Mouse (Mus musculus): ENCODE data around the gene Asic5. TPM values are rescaled to one million over a fixed set of nuclear protein-coding genes. Genes with fewer than 3 reads are reported as not detected.

Gene Asic5
- polyA plus RNA-seq, 1 experiment from 2014 or later = not detected

GRCm38 (mm10) chr3:82043676-82044075 lies 61.6 kb downstream of the Asic5 start:
- no peaks in the 10 kb centered on the region for H3K27me3 ChIP-seq (ENCODE audit: control insufficient read depth, insufficient read depth, low read length)
- ATAC-seq (ENCODE audit: insufficient number of reproducible peaks, insufficient read depth, low FRiP score, low read depth) = no peak
- H3K36me3 ChIP-seq (ENCODE audit: control insufficient read depth, insufficient read depth, low read length) = peaks cover 60% of the 10 kb centered on the region
- H3K4me1 ChIP-seq (ENCODE audit: control insufficient read depth in 2 of 2, insufficient read depth in 2 of 2, low read length in 2 of 2) = no peaks in the 10 kb centered on the region
- H3K9ac ChIP-seq (ENCODE audit: low read length) = no peak overlapping the region
- no peak overlapping the region for H3K4me2 ChIP-seq (ENCODE audit: low read length)
- H3K27ac ChIP-seq (replicated peaks in 1 of 2; ENCODE audit: control insufficient read depth in 1 of 2, insufficient read depth in 1 of 2, low read depth in 2 of 2, low read length in 2 of 2) = no peak overlapping the region
- WGBS = 88% methylated on average over 6 of the region's 6 CpGs
- no peaks in the 10 kb centered on the region for H3K9me3 ChIP-seq (ENCODE audit: control insufficient read depth, low read length)
- H3K4me3 ChIP-seq (ENCODE audit: control insufficient read depth in 1 of 2, insufficient read depth in 1 of 2, low read depth in 1 of 2, low read length in 2 of 2) = no peak overlapping the region

- no peak for ATAC-seq (ENCODE audit: insufficient number of reproducible peaks, insufficient read depth, low FRiP score, low read depth)
- H3K4me3 ChIP-seq (ENCODE audit: control insufficient read depth in 1 of 2, insufficient read depth in 1 of 2, low read depth in 1 of 2, low read length in 2 of 2) = no peak overlapping the region
- H3K27me3 ChIP-seq (ENCODE audit: control insufficient read depth, insufficient read depth, low read length) = no peaks in the 10 kb centered on the region
- H3K27ac ChIP-seq (replicated peaks in 1 of 2; ENCODE audit: control insufficient read depth in 1 of 2, insufficient read depth in 1 of 2, low read depth in 2 of 2, low read length in 2 of 2) = no peak overlapping the region
- H3K4me1 ChIP-seq (ENCODE audit: control insufficient read depth in 2 of 2, insufficient read depth in 2 of 2, low read length in 2 of 2) = no peaks in the 10 kb centered on the region
- H3K4me2 ChIP-seq (ENCODE audit: low read length) = no peak overlapping the region
- peaks cover 48% of the 10 kb centered on the region for H3K36me3 ChIP-seq (ENCODE audit: control insufficient read depth, insufficient read depth, low read length)
- H3K9me3 ChIP-seq (ENCODE audit: control insufficient read depth, low read length) = no peaks in the 10 kb centered on the region
- no peak overlapping the region for H3K9ac ChIP-seq (ENCODE audit: low read length)
- WGBS = 84% methylated on average over 5 of the region's 5 CpGs
Measured at GRCm38 (mm10) chr3:82044902-82045301, 62.8 kb downstream of the Asic5 start.

- 84% methylated on average over 8 of the region's 8 CpGs for WGBS
Measured at GRCm38 (mm10) chr3:82046087-82046486, 64.0 kb downstream of the Asic5 start.

DNA sequence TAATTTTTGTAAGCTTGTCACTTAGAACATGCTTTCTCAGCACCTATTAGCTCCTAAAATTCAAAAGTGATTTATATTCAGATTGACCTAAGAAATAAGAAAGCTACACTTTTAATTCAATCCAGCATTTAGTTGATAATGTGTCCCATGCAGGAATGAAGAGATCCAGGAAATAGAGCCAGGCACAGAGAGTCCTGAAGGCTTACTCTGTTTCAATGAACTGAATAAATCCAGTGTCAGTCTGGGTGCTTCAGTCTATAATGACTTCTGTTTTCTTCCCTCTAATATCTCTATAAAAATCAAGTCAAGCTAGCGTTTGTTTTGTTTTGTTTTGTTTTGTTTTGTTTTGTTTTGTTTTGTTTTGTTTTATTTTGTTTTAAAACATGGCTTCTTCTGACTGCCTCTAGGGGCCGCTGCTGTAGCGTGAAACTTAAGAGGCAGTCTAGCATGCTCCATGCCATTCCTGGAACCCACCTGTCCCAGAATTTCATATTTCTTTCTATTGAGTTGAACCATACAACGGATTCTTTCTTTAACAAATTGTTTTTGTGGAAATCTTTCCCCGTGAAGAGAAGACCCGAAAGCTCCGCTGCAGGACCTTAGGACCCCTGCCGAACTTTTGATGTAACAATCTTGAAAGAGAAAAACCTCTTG lies 65.1 kb downstream of the Asic5 start:
- 27% methylated on average over 8 of the region's 8 CpGs for WGBS
- Histone ChIP-seq H3K4me2 (ENCODE audit: low read length) (no peak overlapping the region), H3K4me1 (ENCODE audit: control insufficient read depth in 2 of 2, insufficient read depth in 2 of 2, low read length in 2 of 2) (peaks cover 0 to 5% of the 10 kb centered on the region in 2 experiments; a peak in 2 of 4 replicates), H3K4me3 (ENCODE audit: control insufficient read depth in 1 of 2, insufficient read depth in 1 of 2, low read depth in 1 of 2, low read length in 2 of 2) (no peak overlapping the region), H3K27me3 (ENCODE audit: control insufficient read depth, insufficient read depth, low read length) (no peaks in the 10 kb centered on the region), H3K36me3 (ENCODE audit: control insufficient read depth, insufficient read depth, low read length) (peaks cover 41% of the 10 kb centered on the region), H3K27ac (replicated peaks in 1 of 2; ENCODE audit: control insufficient read depth in 1 of 2, insufficient read depth in 1 of 2, low read depth in 2 of 2, low read length in 2 of 2) (no peak overlapping the region), H3K9me3 (ENCODE audit: control insufficient read depth, low read length) (no peaks in the 10 kb centered on the region), H3K9ac (ENCODE audit: low read length) (no peak overlapping the region)
- no peak for ATAC-seq (ENCODE audit: insufficient number of reproducible peaks, insufficient read depth, low FRiP score, low read depth)

More at GRCm38 (mm10) chr3:82046087-82046486, 64.0 kb downstream of the Asic5 start:
- Histone ChIP-seq H3K4me2 (ENCODE audit: low read length) (no peak overlapping the region), H3K36me3 (ENCODE audit: control insufficient read depth, insufficient read depth, low read length) (peaks cover 45% of the 10 kb centered on the region), H3K4me1 (ENCODE audit: control insufficient read depth in 2 of 2, insufficient read depth in 2 of 2, low read length in 2 of 2) (no peaks in the 10 kb centered on the region), H3K27ac (replicated peaks in 1 of 2; ENCODE audit: control insufficient read depth in 1 of 2, insufficient read depth in 1 of 2, low read depth in 2 of 2, low read length in 2 of 2) (no peak overlapping the region), H3K9ac (ENCODE audit: low read length) (no peak overlapping the region), H3K27me3 (ENCODE audit: control insufficient read depth, insufficient read depth, low read length) (no peaks in the 10 kb centered on the region), H3K4me3 (ENCODE audit: control insufficient read depth in 1 of 2, insufficient read depth in 1 of 2, low read depth in 1 of 2, low read length in 2 of 2) (no peak overlapping the region), H3K9me3 (ENCODE audit: control insufficient read depth, low read length) (no peaks in the 10 kb centered on the region)
- ATAC-seq (ENCODE audit: insufficient number of reproducible peaks, insufficient read depth, low FRiP score, low read depth) = no peak

- ATAC-seq (ENCODE audit: insufficient number of reproducible peaks, insufficient read depth, low FRiP score, low read depth) = no peak
- WGBS = 85% methylated on average over 4 of the region's 4 CpGs
- H3K4me2 ChIP-seq (ENCODE audit: low read length) = no peak overlapping the region
- no peak overlapping the region for H3K27ac ChIP-seq (replicated peaks in 1 of 2; ENCODE audit: control insufficient read depth in 1 of 2, insufficient read depth in 1 of 2, low read depth in 2 of 2, low read length in 2 of 2)
- no peak overlapping the region for H3K4me3 ChIP-seq (ENCODE audit: control insufficient read depth in 1 of 2, insufficient read depth in 1 of 2, low read depth in 1 of 2, low read length in 2 of 2)
- no peaks in the 10 kb centered on the region for H3K27me3 ChIP-seq (ENCODE audit: control insufficient read depth, insufficient read depth, low read length)
- H3K36me3 ChIP-seq (ENCODE audit: control insufficient read depth, insufficient read depth, low read length) = peaks cover 40% of the 10 kb centered on the region
- no peak overlapping the region for H3K9ac ChIP-seq (ENCODE audit: low read length)
- no peaks in the 10 kb centered on the region for H3K9me3 ChIP-seq (ENCODE audit: control insufficient read depth, low read length)
- H3K4me1 ChIP-seq (ENCODE audit: control insufficient read depth in 2 of 2, insufficient read depth in 2 of 2, low read length in 2 of 2) = peaks cover 0 to 5% of the 10 kb centered on the region in 2 experiments; a peak in 2 of 4 replicates
Measured at GRCm38 (mm10) chr3:82048078-82048477, 66.0 kb downstream of the Asic5 start.

DNA sequence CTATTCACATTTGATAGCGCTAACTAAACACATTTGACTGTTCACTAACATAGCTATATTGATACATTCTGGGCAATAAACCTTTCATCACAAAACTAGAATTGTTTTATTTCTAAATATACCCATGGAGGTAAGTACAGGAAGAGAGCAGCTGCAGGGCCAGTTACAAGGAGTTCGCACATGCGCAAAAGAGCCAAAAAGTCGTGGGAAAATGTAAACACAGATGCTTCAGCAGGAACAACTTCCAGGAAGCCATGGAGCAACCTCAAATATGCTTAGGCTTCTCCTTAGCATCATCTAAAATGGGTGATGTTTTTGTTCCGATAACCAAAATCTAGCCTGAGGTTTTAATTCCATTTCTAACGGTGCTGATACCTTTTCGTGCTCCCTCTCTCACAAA lies 66.6 kb downstream of the Asic5 start:
- Histone ChIP-seq H3K9me3 (ENCODE audit: control insufficient read depth, low read length) (no peaks in the 10 kb centered on the region), H3K9ac (ENCODE audit: low read length) (no peak overlapping the region), H3K4me3 (ENCODE audit: control insufficient read depth in 1 of 2, insufficient read depth in 1 of 2, low read depth in 1 of 2, low read length in 2 of 2) (no peak overlapping the region), H3K4me2 (ENCODE audit: low read length) (no peak overlapping the region), H3K36me3 (ENCODE audit: control insufficient read depth, insufficient read depth, low read length) (peaks cover 34% of the 10 kb centered on the region), H3K27me3 (ENCODE audit: control insufficient read depth, insufficient read depth, low read length) (no peaks in the 10 kb centered on the region), H3K27ac (replicated peaks in 1 of 2; ENCODE audit: control insufficient read depth in 1 of 2, insufficient read depth in 1 of 2, low read depth in 2 of 2, low read length in 2 of 2) (0 out of 4 replicates have a peak overlapping the region, but pooled peaks of 1 of the 2 experiments have one; percentile 16), H3K4me1 (ENCODE audit: control insufficient read depth in 2 of 2, insufficient read depth in 2 of 2, low read length in 2 of 2) (peaks cover 0 to 5% of the 10 kb centered on the region in 2 experiments; a peak in 2 of 4 replicates)
- WGBS = 63% methylated on average over 7 of the region's 7 CpGs
- no peak for ATAC-seq (ENCODE audit: insufficient number of reproducible peaks, insufficient read depth, low FRiP score, low read depth)

DNA sequence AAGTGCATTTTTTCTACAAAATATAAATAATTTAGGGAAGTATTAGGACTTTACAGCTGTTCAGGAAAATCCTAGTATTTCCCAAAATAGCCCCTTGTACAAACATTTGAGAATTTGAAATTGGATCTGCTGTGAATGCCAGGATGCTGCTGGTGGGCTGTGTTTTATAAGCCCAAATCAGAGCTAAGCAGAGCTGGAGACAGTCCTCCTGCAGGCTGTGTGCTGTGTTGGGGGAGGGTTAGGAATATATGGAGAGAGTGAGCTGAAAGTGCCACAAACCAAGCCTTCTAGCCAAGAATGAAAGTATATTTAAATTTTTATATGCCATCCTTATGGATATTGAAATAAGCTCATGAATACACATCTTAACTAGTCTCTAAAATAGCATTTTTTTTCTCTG lies 69.4 kb downstream of the Asic5 start:
- Histone ChIP-seq H3K4me2 (ENCODE audit: low read length) (no peak overlapping the region), H3K9me3 (ENCODE audit: control insufficient read depth, low read length) (no peaks in the 10 kb centered on the region), H3K4me1 (ENCODE audit: control insufficient read depth in 2 of 2, insufficient read depth in 2 of 2, low read length in 2 of 2) (peaks cover 3 to 17% of the 10 kb centered on the region in 2 experiments; a peak in 3 of 4 replicates), H3K4me3 (ENCODE audit: control insufficient read depth in 1 of 2, insufficient read depth in 1 of 2, low read depth in 1 of 2, low read length in 2 of 2) (no peak overlapping the region), H3K27ac (replicated peaks in 1 of 2; ENCODE audit: control insufficient read depth in 1 of 2, insufficient read depth in 1 of 2, low read depth in 2 of 2, low read length in 2 of 2) (no peak overlapping the region), H3K27me3 (ENCODE audit: control insufficient read depth, insufficient read depth, low read length) (no peaks in the 10 kb centered on the region), H3K36me3 (ENCODE audit: control insufficient read depth, insufficient read depth, low read length) (peaks cover 19% of the 10 kb centered on the region), H3K9ac (ENCODE audit: low read length) (no peak overlapping the region)
- no peak for ATAC-seq (ENCODE audit: insufficient number of reproducible peaks, insufficient read depth, low FRiP score, low read depth)

- no peak overlapping the region for H3K27ac ChIP-seq (replicated peaks in 1 of 2; ENCODE audit: control insufficient read depth in 1 of 2, insufficient read depth in 1 of 2, low read depth in 2 of 2, low read length in 2 of 2)
Measured at GRCm38 (mm10) chr3:82052029-82052428, 69.9 kb downstream of the Asic5 start.

More at GRCm38 (mm10) chr3:82052029-82052428, 69.9 kb downstream of the Asic5 start:
- H3K4me1 ChIP-seq (ENCODE audit: control insufficient read depth in 2 of 2, insufficient read depth in 2 of 2, low read length in 2 of 2) = peaks cover 3 to 20% of the 10 kb centered on the region in 2 experiments; a peak in 3 of 4 replicates
- peaks cover 17% of the 10 kb centered on the region; the same call in 1 of the 2 replicates for H3K36me3 ChIP-seq (ENCODE audit: control insufficient read depth, insufficient read depth, low read length)
- ATAC-seq (ENCODE audit: insufficient number of reproducible peaks, insufficient read depth, low FRiP score, low read depth) = no peak
- no peaks in the 10 kb centered on the region for H3K9me3 ChIP-seq (ENCODE audit: control insufficient read depth, low read length)
- 66% methylated on average over 2 of the region's 2 CpGs for WGBS
- no peaks in the 10 kb centered on the region for H3K27me3 ChIP-seq (ENCODE audit: control insufficient read depth, insufficient read depth, low read length)
- no peak overlapping the region for H3K4me2 ChIP-seq (ENCODE audit: low read length)
- H3K9ac ChIP-seq (ENCODE audit: low read length) = no peak overlapping the region
- H3K4me3 ChIP-seq (ENCODE audit: control insufficient read depth in 1 of 2, insufficient read depth in 1 of 2, low read depth in 1 of 2, low read length in 2 of 2) = no peak overlapping the region
